Mouse (Mus musculus): Measurements from ENCODE around the gene Lamtor2.
A peak's percentile ranks its signal among the peaks of the same experiment; 100 is the strongest.

Gene Lamtor2

DNA sequence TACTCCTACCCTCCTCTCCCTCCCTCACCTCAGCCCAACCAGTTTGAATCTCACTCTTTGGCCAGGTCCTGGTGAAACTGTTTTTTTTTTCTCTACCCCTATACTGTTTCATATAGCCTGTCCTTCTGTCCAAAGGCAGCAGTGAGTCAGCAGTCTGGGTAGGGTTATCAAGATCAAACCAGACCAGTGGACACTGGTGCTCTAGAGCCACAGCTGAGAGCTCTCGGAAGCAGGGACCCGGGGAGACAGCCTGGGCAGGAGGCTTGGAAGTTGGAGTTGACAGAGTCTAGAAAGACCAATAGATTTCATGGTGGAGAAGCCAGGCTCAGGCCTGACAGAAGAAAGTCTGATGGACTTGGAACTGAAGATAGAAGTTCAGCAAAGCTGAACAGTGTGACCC is 15.7 kb upstream of the Lamtor2 start:
- DNase-seq (ENCODE audit: low spot score) = no peak

- no peak for DNase-seq (ENCODE audit: low spot score)
These were observed 15.0 kb upstream of the Lamtor2 start for GRCm38 (mm10) chr3:88567892-88568291.

- no peak for DNase-seq (ENCODE audit: low spot score)
These were observed 13.7 kb upstream of the Lamtor2 start for GRCm38 (mm10) chr3:88566536-88567061.

- DNase-seq (ENCODE audit: low spot score) = no peak
These were observed 13.2 kb upstream of the Lamtor2 start for GRCm38 (mm10) chr3:88566116-88566515.

- peak; percentile 53 for DNase-seq (ENCODE audit: low spot score)
These were observed 11.1 kb upstream of the Lamtor2 start for GRCm38 (mm10) chr3:88563966-88564365.

DNA sequence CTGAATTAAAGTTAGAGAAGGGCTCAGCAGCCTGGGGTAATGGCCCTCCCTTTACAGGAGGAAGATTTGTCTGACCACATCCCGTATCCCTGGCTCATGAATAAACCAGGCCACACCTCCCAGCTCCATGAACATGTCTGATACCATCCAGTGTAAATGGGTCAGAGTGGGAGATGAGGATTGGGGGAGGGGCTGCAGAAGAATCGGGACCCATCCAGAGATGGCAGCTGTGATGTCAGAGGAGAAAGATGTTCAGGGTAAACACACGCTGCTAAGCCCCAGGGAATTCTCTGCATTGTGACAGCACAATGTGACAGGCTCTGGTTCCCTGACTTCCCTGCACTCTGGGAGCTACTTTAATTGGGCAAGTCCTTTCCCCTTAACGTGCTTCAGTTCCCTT is 10.6 kb upstream of the Lamtor2 start:
- peak; percentile 50 for DNase-seq (ENCODE audit: low spot score)

- DNase-seq (ENCODE audit: low spot score) = peak; percentile 75
These were observed 9.1 kb upstream of the Lamtor2 start for GRCm38 (mm10) chr3:88561989-88562388.

GRCm38 (mm10) chr3:88559596-88559995 is 6.7 kb upstream of the Lamtor2 start:
- no peak for DNase-seq (ENCODE audit: low spot score)

GRCm38 (mm10) chr3:88556616-88557015 is 3.7 kb upstream of the Lamtor2 start:
- DNase-seq (ENCODE audit: low spot score) = no peak

DNA sequence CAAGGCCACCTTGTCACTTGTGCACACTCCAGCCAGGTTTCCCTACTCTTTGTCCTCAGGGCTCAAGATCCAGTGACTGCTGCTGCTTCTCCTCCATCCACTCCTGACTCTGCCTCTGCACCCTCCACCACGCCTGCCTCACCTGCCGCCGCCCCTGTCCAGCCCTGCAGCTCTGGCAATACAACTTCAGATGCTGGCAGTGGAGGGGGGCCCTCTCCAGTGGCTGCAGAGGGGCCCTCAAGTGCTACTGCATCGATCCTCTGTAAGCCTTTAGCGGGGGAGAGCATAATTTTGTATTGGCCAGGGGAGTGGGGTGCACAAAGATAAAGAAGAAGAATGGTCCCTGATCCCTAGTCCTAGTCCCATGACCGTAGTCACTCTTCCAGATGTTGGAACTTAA is 2.9 kb upstream of the Lamtor2 start:
- no peak for DNase-seq (ENCODE audit: low spot score)

- no peak for DNase-seq (ENCODE audit: low spot score)
These were observed 2.3 kb upstream of the Lamtor2 start for GRCm38 (mm10) chr3:88555069-88555605.

- peak; percentile 84 for DNase-seq (ENCODE audit: low spot score)
These were observed 1.2 kb upstream of the Lamtor2 start for GRCm38 (mm10) chr3:88553880-88554586.

GRCm38 (mm10) chr3:88553525-88553879 is 628 bp upstream of the Lamtor2 start, which contains the start of gene Ubqln4:
Ubqln4 (plus strand) TSS chr3:88553758.
- peak; percentile 94 for DNase-seq (ENCODE audit: low spot score)

DNA sequence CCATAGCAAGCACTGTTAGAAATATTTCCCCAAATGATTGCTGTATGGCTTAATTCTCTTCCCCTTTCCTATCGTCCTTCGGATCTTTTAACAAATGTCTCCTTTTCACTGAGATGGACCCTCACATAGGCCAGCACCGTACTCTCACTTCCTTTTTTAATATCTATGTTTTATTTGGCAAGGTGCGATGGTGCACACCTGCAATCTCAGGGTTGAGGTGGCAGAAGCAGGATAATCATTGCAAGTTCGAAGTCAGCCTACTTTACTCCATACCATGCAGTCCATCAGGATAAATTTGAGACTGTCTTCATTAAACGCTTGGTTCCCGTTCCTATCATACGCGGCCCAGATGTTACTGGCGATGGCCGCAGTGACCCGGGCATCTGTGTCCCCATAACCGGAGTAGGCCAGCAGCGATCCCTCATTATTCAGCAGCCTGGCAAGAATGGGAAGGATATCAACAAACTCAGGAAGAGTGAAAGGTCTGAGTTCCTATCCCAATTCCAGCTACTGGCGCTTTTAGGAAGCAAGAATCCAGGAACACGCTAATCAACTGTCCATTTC is 710 bp downstream of the Lamtor2 start:
- no peak for DNase-seq (ENCODE audit: low spot score)

DNA sequence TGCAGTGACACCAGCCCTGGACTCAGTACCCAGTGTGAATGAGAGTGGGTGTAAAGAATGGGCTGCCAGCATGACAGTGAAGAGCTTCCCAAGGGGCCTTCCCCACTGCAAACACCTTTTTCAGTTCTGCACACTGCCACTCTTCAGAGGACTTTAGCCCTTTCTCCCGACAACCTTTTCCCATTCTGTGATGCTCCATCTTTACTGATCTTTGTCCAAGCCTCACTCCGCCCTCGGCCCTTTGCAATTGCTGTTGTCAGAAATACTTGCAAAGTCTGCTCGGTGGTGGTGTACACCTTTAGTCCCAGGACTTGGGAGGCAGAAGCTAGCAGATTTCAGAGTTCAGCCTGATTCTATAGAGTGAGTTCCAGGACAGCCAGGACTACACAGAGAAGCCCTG is 1.3 kb downstream of the Lamtor2 start:
- no peak for DNase-seq (ENCODE audit: low spot score)

GRCm38 (mm10) chr3:88548180-88548917 is 4.5 kb downstream of the Lamtor2 start, which contains the start of gene Rab25:
Rab25 (minus strand) TSS chr3:88548300.
- DNase-seq (ENCODE audit: low spot score) = no peak

GRCm38 (mm10) chr3:88546674-88547418 is 6.0 kb downstream of the Lamtor2 start:
- DNase-seq (ENCODE audit: low spot score) = no peak

GRCm38 (mm10) chr3:88544955-88545591 is 7.8 kb downstream of the Lamtor2 start:
- DNase-seq (ENCODE audit: low spot score) = no peak

DNA sequence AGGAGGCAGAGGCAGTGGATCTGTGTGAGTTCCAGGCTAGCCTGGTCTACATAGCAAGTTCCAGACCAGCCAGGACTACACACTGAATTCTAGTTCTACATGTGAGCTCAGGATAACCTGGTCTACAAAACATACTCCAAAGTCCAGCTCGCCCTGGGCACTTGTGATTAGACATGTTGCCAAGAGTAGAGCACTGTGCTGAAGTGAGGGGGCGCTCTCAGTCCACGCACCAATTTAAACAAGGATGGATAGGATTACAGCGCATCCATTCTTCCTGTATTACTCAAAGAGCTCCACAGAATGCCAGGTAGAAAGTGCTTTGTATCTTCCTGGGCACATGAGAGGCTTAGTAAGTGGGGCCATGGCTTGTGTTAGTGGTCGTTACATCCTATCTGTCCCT is 8.4 kb downstream of the Lamtor2 start:
- DNase-seq (ENCODE audit: low spot score) = peak; percentile 46

DNA sequence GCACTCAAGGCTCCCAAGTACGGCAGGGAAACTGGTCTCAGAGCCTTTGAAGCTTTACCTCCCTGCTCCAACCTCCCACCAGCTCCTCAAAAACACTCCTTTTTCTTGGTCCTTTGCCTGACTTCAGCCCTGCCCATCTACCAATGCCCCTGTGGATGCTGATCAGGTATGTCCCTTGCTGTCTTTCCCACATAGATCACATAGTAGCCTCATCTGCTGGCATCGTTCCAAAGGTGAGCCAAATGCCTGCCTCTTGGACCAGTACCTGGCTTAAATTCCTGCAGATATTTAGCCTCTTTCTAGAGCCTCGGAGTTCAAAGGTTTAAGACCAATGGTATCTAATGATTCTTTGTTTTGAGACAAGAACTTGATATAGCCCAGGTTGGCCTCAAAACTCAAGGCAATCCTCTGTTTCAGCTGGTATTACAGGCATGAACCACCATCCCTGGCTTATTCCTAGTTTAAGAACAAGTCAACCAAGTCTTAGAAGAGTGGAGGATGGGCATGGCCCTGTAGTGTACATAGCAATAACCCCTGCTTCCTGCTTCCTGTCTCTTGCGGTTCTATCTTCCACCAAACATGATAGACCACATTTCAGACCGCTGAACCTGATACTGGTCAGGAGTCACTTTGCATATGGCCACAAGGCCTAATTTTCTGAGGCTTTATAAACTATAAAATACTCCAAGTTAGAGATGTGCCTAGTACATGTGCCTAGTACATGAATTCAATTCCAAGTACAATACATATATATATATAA is 9.0 kb downstream of the Lamtor2 start:
- no peak for DNase-seq (ENCODE audit: low spot score)

- no peak for DNase-seq (ENCODE audit: low spot score)
These were observed 9.7 kb downstream of the Lamtor2 start for GRCm38 (mm10) chr3:88543174-88543573.
